8 mouse cellular contexts compared by ENCODE assay signal in the genomic region with DNA sequence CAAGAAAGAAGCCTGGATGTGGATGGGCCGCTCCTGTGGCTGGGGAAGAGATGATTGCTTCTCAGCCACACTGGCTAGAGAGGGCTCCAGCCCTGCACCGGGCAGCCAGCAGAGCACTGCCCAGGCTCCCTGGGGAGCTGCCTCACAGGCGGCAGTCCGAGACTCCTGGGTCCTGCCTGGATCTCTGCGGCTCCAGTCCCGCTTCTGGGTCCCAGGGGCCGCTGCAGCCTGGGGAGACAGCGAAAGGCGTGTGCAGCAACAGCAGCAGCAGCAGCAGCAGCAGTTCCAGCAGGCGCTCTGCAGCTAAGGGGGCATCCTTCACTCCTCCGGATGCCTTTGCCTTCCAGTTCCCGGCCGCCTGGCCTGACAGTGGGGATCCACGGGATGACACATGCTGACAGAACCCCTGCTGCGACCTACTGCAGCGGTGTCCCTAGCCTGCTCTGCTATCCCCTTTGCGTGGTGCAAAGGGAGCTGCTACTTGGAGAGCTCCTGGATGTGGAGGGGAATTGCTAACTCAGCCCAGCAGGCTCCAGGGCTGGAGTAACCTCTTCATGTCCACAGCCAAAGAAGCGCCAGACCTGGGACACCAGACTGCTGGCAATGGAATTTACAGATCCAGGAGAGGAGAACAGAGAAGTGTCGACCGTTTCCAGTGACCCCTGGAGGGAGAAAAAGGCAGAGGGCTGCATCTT.
A peak's percentile ranks its signal among the peaks of the same experiment; 100 is the strongest.
DNase-seq lines count a peak whose midpoint lies in the region; TF ChIP-seq lines count a peak whose summit lies in the region.

No protein-coding gene starts in this region.

- peak; percentile 11 for DNase-seq in ovary, postnatal 14 days (ENCODE audit: low spot score)
- DNase-seq in ovary, adult 18-20 months (ENCODE audit: low spot score) = no peak
- peak; percentile 47 for DNase-seq in embryo, embryonic 9.5 days (ENCODE audit: extremely low spot score)
- DNase-seq in heart, postnatal 10 days = peak; percentile 4 to 15
- DNase-seq in liver = peak; percentile 15
- DNase-seq in c-Kit-positive CD71-positive TER-119-positive erythroid progenitor cells, embryonic 14.5 days (ENCODE audit: low spot score) = no peak
- DNase-seq in left cerebral cortex, adult 11 months (ENCODE audit: low spot score) = no peak

- peaks cover 12% of the 10 kb centered on the region for H3K4me1 ChIP-seq in olfactory bulb, adult 2 months (ENCODE audit: control insufficient read depth, insufficient read depth, low read length)

- peak overlapping the region; percentile 36 for H3K4me3 ChIP-seq in olfactory bulb, adult 2 months (ENCODE audit: insufficient read depth, low read depth, low read length)

- no peak for TF ChIP-seq CTCF in olfactory bulb, adult 2 months (IDR thresholded peaks at IDR 0.05; ENCODE audit: insufficient read depth, low read depth, low read length)

- intact Hi-C loops in heart, postnatal 10 days (cut with DNase I) = no loop called here

- WGBS in olfactory bulb, adult 2 months = 11% methylated on average over 20 of the region's 20 CpGs

- no peak overlapping the region for H3K27ac ChIP-seq in olfactory bulb, adult 2 months (ENCODE audit: insufficient read depth, low read depth, low read length)

- TF ChIP-seq POLR2A in olfactory bulb, adult 2 months (IDR thresholded peaks at IDR 0.05; ENCODE audit: insufficient read depth, low read depth, low read length) = no peak

Comparison
In these comparisons a context has a peak if more than half of its experiments do, and no peak if none do; other contexts are left out.
1. DNase-seq: peak in ovary, postnatal 14 days (single experiment), embryo, embryonic 9.5 days (single experiment), heart, postnatal 10 days (2 of 2) and liver (single experiment); none in ovary, adult 18-20 months (single experiment), c-Kit-positive CD71-positive TER-119-positive erythroid progenitor cells, embryonic 14.5 days (single experiment) and left cerebral cortex, adult 11 months (single experiment).